Mouse (Mus musculus): ENCODE measurements at regions not wholly inside any gene's neighbourhood (a gene's known extent, or its start where the extent isn't known, plus 50 kb on each side); places are given as distances from the start of the nearest gene placed in this dataset.

GRCm38 (mm10) chr10:98012916-98013315 is 286.4 kb upstream of the C030005K15Rik start:
- H3K27me3 ChIP-seq (ENCODE audit: control insufficient read depth, insufficient read depth, low read length): no peaks in the 10 kb centered on the region
- no peaks in the 10 kb centered on the region for H3K4me1 ChIP-seq (ENCODE audit: control insufficient read depth, insufficient read depth, low read length)
- TF ChIP-seq POLR2A (IDR thresholded peaks at IDR 0.05; ENCODE audit: borderline replicate concordance, insufficient read depth, low read length): no peak
- TF ChIP-seq CTCF (IDR thresholded peaks at IDR 0.05; ENCODE audit: borderline replicate concordance, insufficient read depth, low read depth, low read length): no peak
- H3K27ac ChIP-seq (ENCODE audit: insufficient read depth, low read length): no peak overlapping the region
- no peak overlapping the region for H3K4me3 ChIP-seq (replicated peaks; ENCODE audit: insufficient read depth, low read depth, low read length)
- no peak for DNase-seq
- 80% methylated on average over 2 of the region's 2 CpGs for WGBS

GRCm38 (mm10) chr10:98014985-98015902 is 288.7 kb upstream of the C030005K15Rik start:
- TF ChIP-seq POLR2A (IDR thresholded peaks at IDR 0.05; ENCODE audit: borderline replicate concordance, insufficient read depth, low read length): no peak
- TF ChIP-seq CTCF (IDR thresholded peaks at IDR 0.05; ENCODE audit: borderline replicate concordance, insufficient read depth, low read depth, low read length): no peak
- WGBS: 89% methylated on average over 10 of the region's 10 CpGs
- Histone ChIP-seq H3K27ac (ENCODE audit: insufficient read depth, low read length) (no peak overlapping the region), H3K27me3 (ENCODE audit: control insufficient read depth, insufficient read depth, low read length) (no peaks in the 10 kb centered on the region), H3K4me3 (replicated peaks; ENCODE audit: insufficient read depth, low read depth, low read length) (no peak overlapping the region), H3K4me1 (ENCODE audit: control insufficient read depth, insufficient read depth, low read length) (no peaks in the 10 kb centered on the region)
- no peak for DNase-seq

GRCm38 (mm10) chr10:98016596-98017304 is 290.2 kb upstream of the C030005K15Rik start:
- no peak for DNase-seq
- no peaks in the 10 kb centered on the region for H3K27me3 ChIP-seq (ENCODE audit: control insufficient read depth, insufficient read depth, low read length)
- TF ChIP-seq POLR2A (IDR thresholded peaks at IDR 0.05; ENCODE audit: borderline replicate concordance, insufficient read depth, low read length): no peak
- TF ChIP-seq CTCF (IDR thresholded peaks at IDR 0.05; ENCODE audit: borderline replicate concordance, insufficient read depth, low read depth, low read length): no peak
- no peak overlapping the region for H3K27ac ChIP-seq (ENCODE audit: insufficient read depth, low read length)
- no peak overlapping the region for H3K4me3 ChIP-seq (replicated peaks; ENCODE audit: insufficient read depth, low read depth, low read length)
- H3K4me1 ChIP-seq (ENCODE audit: control insufficient read depth, insufficient read depth, low read length): no peaks in the 10 kb centered on the region
- 97% methylated on average over 2 of the region's 2 CpGs for WGBS

GRCm38 (mm10) chr10:98029124-98029523 is 302.6 kb upstream of the C030005K15Rik start:
- TF ChIP-seq CTCF (IDR thresholded peaks at IDR 0.05; ENCODE audit: borderline replicate concordance, insufficient read depth, low read depth, low read length) (no peak), POLR2A (IDR thresholded peaks at IDR 0.05; ENCODE audit: borderline replicate concordance, insufficient read depth, low read length) (no peak)
- H3K4me1 ChIP-seq (ENCODE audit: control insufficient read depth, insufficient read depth, low read length): no peaks in the 10 kb centered on the region
- WGBS: 39% methylated on average over 8 of the region's 8 CpGs

GRCm38 (mm10) chr10:98029621-98030020 is 303.1 kb upstream of the C030005K15Rik start:
- no peak overlapping the region for H3K27ac ChIP-seq (ENCODE audit: insufficient read depth, low read length)
- no peaks in the 10 kb centered on the region for H3K4me1 ChIP-seq (ENCODE audit: control insufficient read depth, insufficient read depth, low read length)
- TF ChIP-seq CTCF (IDR thresholded peaks at IDR 0.05; ENCODE audit: borderline replicate concordance, insufficient read depth, low read depth, low read length) (no peak), POLR2A (IDR thresholded peaks at IDR 0.05; ENCODE audit: borderline replicate concordance, insufficient read depth, low read length) (no peak)
- no peaks in the 10 kb centered on the region for H3K27me3 ChIP-seq (ENCODE audit: control insufficient read depth, insufficient read depth, low read length)
- H3K4me3 ChIP-seq (replicated peaks; ENCODE audit: insufficient read depth, low read depth, low read length): no peak overlapping the region
- DNase-seq: no peak
- WGBS: 56% methylated on average over 3 of the region's 3 CpGs

More at GRCm38 (mm10) chr10:98029124-98029523, 302.6 kb upstream of the C030005K15Rik start:
- Histone ChIP-seq H3K27ac (ENCODE audit: insufficient read depth, low read length) (no peak overlapping the region), H3K4me3 (replicated peaks; ENCODE audit: insufficient read depth, low read depth, low read length) (no peak overlapping the region), H3K27me3 (ENCODE audit: control insufficient read depth, insufficient read depth, low read length) (no peaks in the 10 kb centered on the region)
- no peak for DNase-seq

- Histone ChIP-seq H3K27ac (ENCODE audit: insufficient read depth, low read length) (no peak overlapping the region), H3K4me3 (replicated peaks; ENCODE audit: insufficient read depth, low read depth, low read length) (no peak overlapping the region), H3K4me1 (ENCODE audit: control insufficient read depth, insufficient read depth, low read length) (no peaks in the 10 kb centered on the region), H3K27me3 (ENCODE audit: control insufficient read depth, insufficient read depth, low read length) (no peaks in the 10 kb centered on the region)
- no peak for DNase-seq
- 100% methylated on average over 1 of the region's 1 CpGs for WGBS
- TF ChIP-seq POLR2A (IDR thresholded peaks at IDR 0.05; ENCODE audit: borderline replicate concordance, insufficient read depth, low read length): no peak
- no peak for TF ChIP-seq CTCF (IDR thresholded peaks at IDR 0.05; ENCODE audit: borderline replicate concordance, insufficient read depth, low read depth, low read length)
Measured at GRCm38 (mm10) chr10:98032661-98033060, 306.1 kb upstream of the C030005K15Rik start.

- Histone ChIP-seq H3K27ac (ENCODE audit: insufficient read depth, low read length) (no peak overlapping the region), H3K27me3 (ENCODE audit: control insufficient read depth, insufficient read depth, low read length) (no peaks in the 10 kb centered on the region), H3K4me3 (replicated peaks; ENCODE audit: insufficient read depth, low read depth, low read length) (no peak overlapping the region), H3K4me1 (ENCODE audit: control insufficient read depth, insufficient read depth, low read length) (no peaks in the 10 kb centered on the region)
- TF ChIP-seq POLR2A (IDR thresholded peaks at IDR 0.05; ENCODE audit: borderline replicate concordance, insufficient read depth, low read length) (no peak), CTCF (IDR thresholded peaks at IDR 0.05; ENCODE audit: borderline replicate concordance, insufficient read depth, low read depth, low read length) (no peak)
- no peak for DNase-seq
- WGBS: 60% methylated on average over 4 of the region's 4 CpGs
Measured at GRCm38 (mm10) chr10:98041766-98042165, 315.2 kb upstream of the C030005K15Rik start.

Data from cerebellum, adult 2 months (tissue).